Mouse (Mus musculus): ENCODE results near the gene Lrp6. TPM values are rescaled to one million over a fixed set of nuclear protein-coding genes. Genes with fewer than 3 reads are reported as not detected.
A peak's percentile ranks its signal among the peaks of the same experiment; 100 is the strongest.

Gene Lrp6
- polyA plus RNA-seq, 1 experiment from 2014 or later = 26.4 TPM

DNA sequence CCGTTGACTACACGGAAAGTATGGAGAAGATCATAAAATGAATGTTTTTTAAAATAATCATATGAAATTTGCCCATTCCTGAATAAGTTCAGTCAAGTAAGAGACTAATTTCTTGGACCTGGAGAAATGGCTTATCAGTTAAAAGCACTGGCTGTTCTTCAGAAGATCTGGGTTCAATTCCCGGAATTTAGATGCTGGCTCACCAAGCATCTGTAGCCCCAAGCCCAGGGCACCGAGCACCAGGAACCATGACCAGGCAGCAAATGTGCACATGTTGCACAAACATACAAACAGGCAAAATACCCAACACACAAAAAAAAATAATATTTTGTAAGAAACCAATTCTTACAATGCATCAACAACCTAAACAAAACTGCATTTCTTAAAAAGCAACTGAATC, 37.4 kb downstream of the Lrp6 start:
- Histone ChIP-seq H3K4me1 (ENCODE audit: control insufficient read depth in 2 of 2, insufficient read depth in 2 of 2, low read length in 2 of 2) (peaks cover 13 to 32% of the 10 kb centered on the region in 2 experiments), H3K9ac (ENCODE audit: low read length) (no peak overlapping the region), H3K4me3 (ENCODE audit: control insufficient read depth in 1 of 2, insufficient read depth in 1 of 2, low read depth in 1 of 2, low read length in 2 of 2) (no peak overlapping the region), H3K27me3 (ENCODE audit: control insufficient read depth, insufficient read depth, low read length) (no peaks in the 10 kb centered on the region), H3K9me3 (ENCODE audit: control insufficient read depth, low read length) (0 out of 2 replicates have a peak, but pooled peaks cover 5% of the 10 kb centered on the region), H3K36me3 (ENCODE audit: control insufficient read depth, insufficient read depth, low read length) (0 out of 2 replicates have a peak, but pooled peaks cover 2% of the 10 kb centered on the region), H3K27ac (replicated peaks in 1 of 2; ENCODE audit: control insufficient read depth in 1 of 2, insufficient read depth in 1 of 2, low read depth in 2 of 2, low read length in 2 of 2) (no peak overlapping the region), H3K4me2 (ENCODE audit: low read length) (no peak overlapping the region)
- 95% methylated on average over 4 of the region's 4 CpGs for WGBS
- no peak for ATAC-seq (ENCODE audit: insufficient number of reproducible peaks, insufficient read depth, low FRiP score, low read depth)

DNA sequence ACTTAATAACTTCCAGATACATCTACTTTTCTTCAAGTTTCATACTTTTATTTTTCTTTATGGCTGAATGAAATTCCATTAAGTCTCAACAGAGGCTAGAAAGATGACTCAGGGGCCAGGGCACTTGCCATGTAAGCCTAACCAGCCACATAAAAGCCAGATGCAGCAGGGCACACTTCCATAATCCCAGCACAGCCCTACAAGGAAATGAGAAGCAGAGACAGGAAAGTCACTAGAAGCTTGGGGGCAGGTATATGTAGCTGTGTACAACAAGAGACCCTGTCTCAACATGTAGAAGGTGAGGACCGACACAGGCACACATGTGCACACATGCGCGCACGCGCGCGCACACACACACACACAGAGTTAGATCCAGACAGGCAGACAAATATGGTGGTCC, 38.4 kb downstream of the Lrp6 start:
- no peak overlapping the region for H3K27ac ChIP-seq (replicated peaks in 1 of 2; ENCODE audit: control insufficient read depth in 1 of 2, insufficient read depth in 1 of 2, low read depth in 2 of 2, low read length in 2 of 2)
- H3K9ac ChIP-seq (ENCODE audit: low read length) = no peak overlapping the region
- H3K4me2 ChIP-seq (ENCODE audit: low read length) = no peak overlapping the region
- WGBS = 98% methylated on average over 7 of the region's 7 CpGs
- H3K27me3 ChIP-seq (ENCODE audit: control insufficient read depth, insufficient read depth, low read length) = no peaks in the 10 kb centered on the region
- ATAC-seq (ENCODE audit: insufficient number of reproducible peaks, insufficient read depth, low FRiP score, low read depth) = no peak
- H3K9me3 ChIP-seq (ENCODE audit: control insufficient read depth, low read length) = 0 out of 2 replicates have a peak, but pooled peaks cover 5% of the 10 kb centered on the region
- peaks cover 13 to 32% of the 10 kb centered on the region in 2 experiments for H3K4me1 ChIP-seq (ENCODE audit: control insufficient read depth in 2 of 2, insufficient read depth in 2 of 2, low read length in 2 of 2)
- no peak overlapping the region for H3K4me3 ChIP-seq (ENCODE audit: control insufficient read depth in 1 of 2, insufficient read depth in 1 of 2, low read depth in 1 of 2, low read length in 2 of 2)
- 0 out of 2 replicates have a peak, but pooled peaks cover 2% of the 10 kb centered on the region for H3K36me3 ChIP-seq (ENCODE audit: control insufficient read depth, insufficient read depth, low read length)

DNA sequence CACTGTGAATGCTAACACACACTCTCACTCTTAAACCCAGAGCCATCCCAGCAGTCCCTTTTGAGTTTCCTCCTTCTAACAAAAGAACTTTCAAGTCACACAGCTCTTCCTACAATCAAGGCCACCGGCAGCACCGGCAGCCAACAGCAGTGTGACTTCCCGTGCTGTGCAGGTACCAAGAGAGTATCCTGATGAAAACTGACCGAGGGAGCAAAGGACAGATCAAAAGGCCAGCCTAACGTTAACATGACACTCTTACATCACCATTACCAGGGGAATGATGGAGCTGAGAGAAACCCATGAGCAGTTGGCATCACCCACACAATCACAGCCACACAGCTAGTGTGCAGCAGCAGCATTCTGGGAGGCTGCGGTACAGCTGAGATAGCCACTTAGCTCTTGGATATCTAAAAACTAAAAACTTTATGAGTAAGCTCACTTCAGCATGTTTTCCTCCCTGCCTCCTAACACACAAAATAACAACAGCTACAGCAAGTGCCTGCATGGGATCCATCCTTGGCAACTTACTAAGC, 39.1 kb downstream of the Lrp6 start:
- H3K4me3 ChIP-seq (ENCODE audit: control insufficient read depth in 1 of 2, insufficient read depth in 1 of 2, low read depth in 1 of 2, low read length in 2 of 2) = no peak overlapping the region
- ATAC-seq (ENCODE audit: insufficient number of reproducible peaks, insufficient read depth, low FRiP score, low read depth) = no peak
- H3K9ac ChIP-seq (ENCODE audit: low read length) = no peak overlapping the region
- 0 out of 2 replicates have a peak, but pooled peaks cover 5% of the 10 kb centered on the region for H3K9me3 ChIP-seq (ENCODE audit: control insufficient read depth, low read length)
- peaks cover 13 to 32% of the 10 kb centered on the region in 2 experiments for H3K4me1 ChIP-seq (ENCODE audit: control insufficient read depth in 2 of 2, insufficient read depth in 2 of 2, low read length in 2 of 2)
- H3K27me3 ChIP-seq (ENCODE audit: control insufficient read depth, insufficient read depth, low read length) = no peaks in the 10 kb centered on the region
- 0 out of 2 replicates have a peak, but pooled peaks cover 2% of the 10 kb centered on the region for H3K36me3 ChIP-seq (ENCODE audit: control insufficient read depth, insufficient read depth, low read length)
- H3K4me2 ChIP-seq (ENCODE audit: low read length) = no peak overlapping the region
- 26% methylated on average over 6 of the region's 6 CpGs for WGBS
- H3K27ac ChIP-seq (replicated peaks in 1 of 2; ENCODE audit: control insufficient read depth in 1 of 2, insufficient read depth in 1 of 2, low read depth in 2 of 2, low read length in 2 of 2) = 0 out of 4 replicates have a peak overlapping the region, but pooled peaks of 1 of the 2 experiments have one; percentile 3

DNA sequence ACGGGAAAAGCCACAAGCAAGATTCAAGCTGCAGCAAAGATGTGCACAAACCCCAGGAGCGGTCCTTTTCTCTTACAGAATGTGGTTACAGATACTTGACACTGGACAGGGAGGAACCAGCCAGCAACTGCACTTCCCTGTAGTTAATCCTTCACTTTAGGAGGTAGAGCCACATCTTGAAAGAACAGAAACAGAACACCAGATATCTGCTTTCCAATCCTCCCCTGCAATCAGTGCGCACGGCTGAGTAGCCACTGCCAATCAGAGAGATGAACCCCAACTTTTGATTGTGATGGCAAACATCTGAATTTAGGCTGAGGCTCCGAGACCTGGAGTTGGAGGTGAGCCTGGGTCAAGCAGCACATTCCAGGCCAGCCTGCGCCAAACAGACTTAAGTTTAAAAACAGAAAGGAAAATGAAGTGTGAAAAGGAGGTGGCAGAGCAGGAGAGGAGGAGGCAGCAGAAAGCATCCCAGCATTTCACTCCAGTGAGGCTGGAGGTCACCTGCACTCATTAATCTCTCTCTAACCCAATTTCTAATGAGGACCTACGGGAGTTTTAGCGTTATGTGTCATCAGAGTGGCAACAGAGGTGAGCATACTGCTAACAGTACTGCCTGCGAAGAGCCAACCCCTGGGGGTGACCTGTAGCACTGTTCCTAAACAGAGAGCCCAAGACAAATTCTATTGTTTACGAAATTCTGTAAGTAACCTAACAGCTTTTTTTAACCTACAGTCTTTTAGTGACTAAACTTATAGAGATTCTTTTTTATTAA, 39.8 kb downstream of the Lrp6 start:
- Histone ChIP-seq H3K4me2 (ENCODE audit: low read length) (no peak overlapping the region), H3K4me3 (ENCODE audit: control insufficient read depth in 1 of 2, insufficient read depth in 1 of 2, low read depth in 1 of 2, low read length in 2 of 2) (no peak overlapping the region), H3K9ac (ENCODE audit: low read length) (no peak overlapping the region; the same call in 1 of the 2 replicates), H3K27ac (replicated peaks in 1 of 2; ENCODE audit: control insufficient read depth in 1 of 2, insufficient read depth in 1 of 2, low read depth in 2 of 2, low read length in 2 of 2) (0 out of 4 replicates have a peak overlapping the region, but pooled peaks of 1 of the 2 experiments have one; percentile 18), H3K9me3 (ENCODE audit: control insufficient read depth, low read length) (0 out of 2 replicates have a peak, but pooled peaks cover 5% of the 10 kb centered on the region), H3K36me3 (ENCODE audit: control insufficient read depth, insufficient read depth, low read length) (0 out of 2 replicates have a peak, but pooled peaks cover 2% of the 10 kb centered on the region), H3K4me1 (ENCODE audit: control insufficient read depth in 2 of 2, insufficient read depth in 2 of 2, low read length in 2 of 2) (peaks cover 13 to 32% of the 10 kb centered on the region in 2 experiments), H3K27me3 (ENCODE audit: control insufficient read depth, insufficient read depth, low read length) (no peaks in the 10 kb centered on the region)
- no peak for ATAC-seq (ENCODE audit: insufficient number of reproducible peaks, insufficient read depth, low FRiP score, low read depth)
- 41% methylated on average over 10 of the region's 10 CpGs for WGBS

DNA sequence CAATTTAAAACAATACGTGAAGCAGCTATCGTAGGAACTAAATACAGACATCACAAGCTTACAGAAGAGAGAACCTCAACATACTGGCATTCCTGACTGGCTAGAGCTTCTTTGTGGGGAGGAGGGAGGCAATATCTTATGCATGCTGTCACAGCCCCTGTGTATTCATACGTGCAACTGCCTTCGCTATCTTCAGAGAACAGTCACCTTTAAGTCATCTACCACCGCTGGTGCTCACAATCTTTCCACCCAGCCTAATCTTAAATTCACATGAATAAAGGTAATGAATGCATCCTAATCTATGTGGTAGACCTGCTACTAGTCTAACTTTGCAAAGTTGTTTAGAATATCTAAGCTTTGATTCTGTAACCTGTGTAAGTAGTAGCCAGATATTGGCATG, 40.5 kb downstream of the Lrp6 start:
- Histone ChIP-seq H3K36me3 (ENCODE audit: control insufficient read depth, insufficient read depth, low read length) (0 out of 2 replicates have a peak, but pooled peaks cover 2% of the 10 kb centered on the region), H3K27ac (replicated peaks in 1 of 2; ENCODE audit: control insufficient read depth in 1 of 2, insufficient read depth in 1 of 2, low read depth in 2 of 2, low read length in 2 of 2) (no peak overlapping the region), H3K4me2 (ENCODE audit: low read length) (no peak overlapping the region), H3K27me3 (ENCODE audit: control insufficient read depth, insufficient read depth, low read length) (no peaks in the 10 kb centered on the region), H3K4me1 (ENCODE audit: control insufficient read depth in 2 of 2, insufficient read depth in 2 of 2, low read length in 2 of 2) (peaks cover 14 to 32% of the 10 kb centered on the region in 2 experiments), H3K4me3 (ENCODE audit: control insufficient read depth in 1 of 2, insufficient read depth in 1 of 2, low read depth in 1 of 2, low read length in 2 of 2) (no peak overlapping the region), H3K9ac (ENCODE audit: low read length) (no peak overlapping the region), H3K9me3 (ENCODE audit: control insufficient read depth, low read length) (0 out of 2 replicates have a peak, but pooled peaks cover 5% of the 10 kb centered on the region)
- 37% methylated on average over 5 of the region's 5 CpGs for WGBS
- ATAC-seq (ENCODE audit: insufficient number of reproducible peaks, insufficient read depth, low FRiP score, low read depth) = no peak

DNA sequence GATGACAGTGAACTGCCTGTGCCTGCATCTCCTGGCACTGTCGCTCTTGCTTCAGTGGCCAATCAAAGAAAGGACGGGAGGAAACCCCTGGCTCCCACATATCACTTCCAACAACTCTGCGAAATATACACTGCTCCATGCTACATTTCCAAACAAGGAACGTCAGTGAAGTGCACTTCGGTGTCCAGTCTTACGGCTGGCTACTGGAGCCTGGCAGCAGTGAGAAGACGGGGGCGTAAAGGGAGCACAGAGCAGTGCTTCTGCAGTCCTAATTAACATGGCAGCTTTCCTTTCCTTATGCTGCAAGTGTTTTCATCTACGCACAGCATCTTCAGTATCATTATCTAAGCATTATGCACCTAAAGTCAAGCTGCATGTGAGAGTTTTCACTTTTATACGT, 45.4 kb downstream of the Lrp6 start:
- Histone ChIP-seq H3K9ac (ENCODE audit: low read length) (no peak overlapping the region), H3K4me3 (ENCODE audit: control insufficient read depth in 1 of 2, insufficient read depth in 1 of 2, low read depth in 1 of 2, low read length in 2 of 2) (no peak overlapping the region), H3K4me1 (ENCODE audit: control insufficient read depth in 2 of 2, insufficient read depth in 2 of 2, low read length in 2 of 2) (peaks cover 2 to 12% of the 10 kb centered on the region in 2 experiments; a peak in 3 of 4 replicates), H3K27me3 (ENCODE audit: control insufficient read depth, insufficient read depth, low read length) (no peaks in the 10 kb centered on the region), H3K36me3 (ENCODE audit: control insufficient read depth, insufficient read depth, low read length) (peaks cover 9% of the 10 kb centered on the region), H3K27ac (replicated peaks in 1 of 2; ENCODE audit: control insufficient read depth in 1 of 2, insufficient read depth in 1 of 2, low read depth in 2 of 2, low read length in 2 of 2) (no peak overlapping the region), H3K4me2 (ENCODE audit: low read length) (no peak overlapping the region), H3K9me3 (ENCODE audit: control insufficient read depth, low read length) (no peaks in the 10 kb centered on the region)
- WGBS = 71% methylated on average over 10 of the region's 10 CpGs
- no peak for ATAC-seq (ENCODE audit: insufficient number of reproducible peaks, insufficient read depth, low FRiP score, low read depth)

DNA sequence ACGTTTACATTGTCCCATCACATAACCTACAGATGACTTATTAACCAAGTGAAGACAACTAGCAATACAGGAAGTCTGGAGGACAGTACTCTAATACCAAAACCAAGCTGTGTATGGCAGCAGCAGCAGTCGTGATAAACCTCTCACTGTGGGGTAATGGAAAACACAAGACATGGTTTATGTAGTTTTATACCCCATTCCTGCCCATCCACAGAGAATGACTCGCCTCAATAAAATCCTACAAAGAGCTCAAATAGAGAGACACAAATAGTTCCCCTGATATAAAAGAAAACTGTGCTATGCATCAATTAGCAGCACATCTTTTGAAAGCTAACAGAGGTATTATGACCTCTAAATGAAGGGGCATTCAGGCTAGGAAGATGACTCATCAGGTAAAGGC, 45.9 kb downstream of the Lrp6 start:
- H3K36me3 ChIP-seq (ENCODE audit: control insufficient read depth, insufficient read depth, low read length) = peaks cover 9% of the 10 kb centered on the region
- no peak for ATAC-seq (ENCODE audit: insufficient number of reproducible peaks, insufficient read depth, low FRiP score, low read depth)
- WGBS = 62% methylated on average over 3 of the region's 3 CpGs
- H3K4me2 ChIP-seq (ENCODE audit: low read length) = no peak overlapping the region
- H3K27me3 ChIP-seq (ENCODE audit: control insufficient read depth, insufficient read depth, low read length) = no peaks in the 10 kb centered on the region
- H3K27ac ChIP-seq (replicated peaks in 1 of 2; ENCODE audit: control insufficient read depth in 1 of 2, insufficient read depth in 1 of 2, low read depth in 2 of 2, low read length in 2 of 2) = no peak overlapping the region
- H3K9me3 ChIP-seq (ENCODE audit: control insufficient read depth, low read length) = no peaks in the 10 kb centered on the region
- no peak overlapping the region for H3K4me3 ChIP-seq (ENCODE audit: control insufficient read depth in 1 of 2, insufficient read depth in 1 of 2, low read depth in 1 of 2, low read length in 2 of 2)
- H3K9ac ChIP-seq (ENCODE audit: low read length) = no peak overlapping the region
- H3K4me1 ChIP-seq (ENCODE audit: control insufficient read depth in 2 of 2, insufficient read depth in 2 of 2, low read length in 2 of 2) = peaks cover 4 to 12% of the 10 kb centered on the region in 2 experiments; a peak in 3 of 4 replicates

All from heart, embryonic 14.5 days (tissue).